Mouse (Mus musculus) heart, embryonic 13.5 days (tissue): ENCODE results near the gene Oprm1. TPM values are rescaled to one million over a fixed set of nuclear protein-coding genes. Genes with fewer than 3 reads are reported as not detected.
"Not testable (repeated sequence)": the region's sequence is repeated elsewhere in the genome, so short reads cannot be mapped to it uniquely, and the experiment has no call there.

Experiments
- ATAC-seq: fragments of 200-750 bp; cut with Nextera tagmentation; 2 replicates; pipeline ENCODE4 v1.8.0; 2017; ENCODE audit warnings: moderate TSS enrichment; ENCODE audit not compliant: insufficient number of reproducible peaks, low FRiP score, low TSS enrichment; ENCODE audit errors: extremely low read depth
- H3K27ac ChIP-seq: fragments of 300-500 bp; sonication (generic); replicated peaks from 2 replicates; pipeline ENCODE4 v1.5.1; 2015; ENCODE audit warnings: moderate library complexity, mild to moderate bottlenecking, inconsistent platforms
- H3K27me3 ChIP-seq: fragments of 300-500 bp; sonication (generic); replicated peaks from 2 replicates; pipeline ENCODE4 v1.6.1; 2015; ENCODE audit warnings: mild to moderate bottlenecking, inconsistent platforms
- H3K36me3 ChIP-seq: fragments of 300-500 bp; sonication (generic); 2 replicates; pipeline ENCODE4 v1.6.1; 2015; ENCODE audit warnings: mild to moderate bottlenecking, inconsistent platforms
- H3K4me1 ChIP-seq: fragments of 300-500 bp; sonication (generic); 2 replicates; pipeline ENCODE4 v1.6.1; 2015; ENCODE audit warnings: inconsistent platforms
- H3K4me2 ChIP-seq: fragments of 300-500 bp; sonication (generic); 2 replicates; pipeline ENCODE4 v1.6.1; 2015; ENCODE audit warnings: inconsistent platforms, mild to moderate bottlenecking, moderate library complexity
- H3K4me3 ChIP-seq: fragments of 300-500 bp; sonication (generic); 2 replicates; pipeline ENCODE4 v1.5.1; 2015; ENCODE audit warnings: moderate library complexity, mild to moderate bottlenecking, inconsistent platforms
- H3K9ac ChIP-seq: fragments of 300-500 bp; sonication (generic); 2 replicates; pipeline ENCODE4 v1.6.1; 2015; ENCODE audit warnings: inconsistent platforms, mild to moderate bottlenecking, moderate library complexity
- H3K9me3 ChIP-seq: fragments of 300-500 bp; sonication (generic); 2 replicates; pipeline ENCODE4 v1.6.1; 2016; ENCODE audit warnings: inconsistent platforms
- WGBS: fragments of 180-500 bp; shearing (Covaris S2); methylation state at CpG from one replicate; pipeline ENCODE4 v1.1.7; 2015; ENCODE audit warnings: mixed read lengths; 5-methylcytosine and 5-hydroxymethylcytosine counted together
- polyA plus RNA-seq: library from polyadenylated mRNA; unstranded; fragments of >200 nt; fragmentation: Nextera tagmentation; extraction: Ambion mirVana; gene quantifications from 2 replicates; pipeline ENCODE4 v1.2.1, GENCODE M21; 2015

Oprm1 gene
- polyA plus RNA-seq, 1 experiment from 2014 or later: not detected

DNA sequence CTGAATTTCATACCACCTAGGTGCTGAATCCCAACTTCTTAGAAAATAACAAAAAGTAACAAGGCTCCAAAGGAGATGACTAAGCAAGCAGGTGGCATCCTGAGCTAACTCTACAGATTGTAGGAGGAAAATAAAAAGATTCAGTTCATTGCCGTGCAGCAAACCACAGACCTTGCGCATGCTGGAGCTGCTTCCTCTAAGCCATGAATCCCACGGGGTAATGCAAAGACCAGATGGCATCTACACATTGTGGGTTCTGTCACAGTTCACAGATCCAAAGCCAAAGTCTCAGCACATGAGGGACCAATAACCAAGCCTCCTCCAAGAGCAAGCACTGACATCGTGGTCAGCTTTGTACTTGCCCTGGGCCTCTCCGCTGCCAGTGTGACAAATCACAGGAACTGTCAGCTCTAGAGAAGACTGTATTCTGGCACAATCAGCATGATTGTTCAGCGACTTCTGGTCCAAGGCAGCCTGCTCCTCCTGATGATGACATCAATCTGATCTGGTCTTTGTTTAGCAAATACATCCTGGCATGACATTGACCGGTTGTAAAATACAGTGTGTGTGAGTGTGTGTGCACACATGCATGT is 90.0 kb downstream of the Oprm1 start:
- H3K27me3 ChIP-seq: no peaks in the 10 kb centered on the region
- no peak overlapping the region for H3K4me2 ChIP-seq
- H3K4me1 ChIP-seq: 0 out of 2 replicates have a peak, but pooled peaks cover 6% of the 10 kb centered on the region
- no peak overlapping the region for H3K27ac ChIP-seq
- no peaks in the 10 kb centered on the region for H3K36me3 ChIP-seq
- no peak for ATAC-seq
- no peaks in the 10 kb centered on the region for H3K9me3 ChIP-seq
- 44% methylated on average over 7 of the region's 7 CpGs for WGBS
- no peak overlapping the region for H3K9ac ChIP-seq
- no peak overlapping the region for H3K4me3 ChIP-seq

DNA sequence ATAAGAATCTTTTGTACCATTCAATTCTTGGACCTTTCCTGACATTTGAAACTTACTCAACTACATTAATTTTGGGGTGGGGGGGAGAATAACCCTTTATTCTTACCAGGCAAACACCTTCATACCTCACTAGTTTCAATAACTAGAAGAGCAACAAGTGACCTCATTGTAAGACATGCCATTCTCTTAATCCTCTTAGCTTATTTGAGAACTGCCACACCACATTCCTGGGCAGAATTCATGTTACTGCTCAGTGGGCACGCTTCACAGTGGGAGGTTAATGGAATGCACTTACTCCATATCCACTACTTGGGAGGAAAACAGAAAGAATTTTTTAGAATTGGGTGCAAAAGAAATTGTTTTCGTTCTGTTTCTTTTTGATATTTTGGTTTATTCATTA is 90.5 kb downstream of the Oprm1 start:
- H3K36me3 ChIP-seq: no peaks in the 10 kb centered on the region
- H3K27ac ChIP-seq: no peak overlapping the region
- H3K9ac ChIP-seq: no peak overlapping the region
- no peaks in the 10 kb centered on the region for H3K27me3 ChIP-seq
- ATAC-seq: no peak
- H3K4me1 ChIP-seq: 0 out of 2 replicates have a peak, but pooled peaks cover 6% of the 10 kb centered on the region
- H3K4me2 ChIP-seq: no peak overlapping the region
- 62% methylated on average over 2 of the region's 2 CpGs for WGBS
- H3K9me3 ChIP-seq: no peaks in the 10 kb centered on the region
- no peak overlapping the region for H3K4me3 ChIP-seq

DNA sequence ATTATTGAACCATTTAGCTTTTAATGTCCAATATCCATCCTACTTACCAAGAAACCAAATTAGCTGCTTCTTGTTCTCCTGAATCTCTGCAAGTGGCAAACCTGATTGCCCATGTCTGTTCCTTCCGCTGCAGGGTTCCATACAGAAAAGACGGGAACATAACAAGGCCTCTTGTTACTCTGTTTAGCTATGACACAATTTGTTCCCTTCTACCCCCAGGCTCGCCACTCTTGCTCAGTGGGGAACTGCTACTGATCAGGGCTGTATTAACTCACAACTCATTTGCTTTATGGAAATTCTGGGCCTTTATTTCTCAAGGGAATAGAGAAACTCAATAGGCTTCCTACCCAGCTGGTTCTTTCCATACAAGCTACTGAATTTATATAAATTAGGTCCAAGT is 97.5 kb downstream of the Oprm1 start:
- Histone ChIP-seq H3K36me3 (no peaks in the 10 kb centered on the region), H3K4me1 (no peaks in the 10 kb centered on the region), H3K27me3 (no peaks in the 10 kb centered on the region), H3K27ac (no peak overlapping the region), H3K9ac (no peak overlapping the region), H3K4me3 (no peak overlapping the region), H3K9me3 (no peaks in the 10 kb centered on the region), H3K4me2 (no peak overlapping the region)
- ATAC-seq: no peak
- WGBS: 72% methylated on average over 3 of the region's 3 CpGs

DNA sequence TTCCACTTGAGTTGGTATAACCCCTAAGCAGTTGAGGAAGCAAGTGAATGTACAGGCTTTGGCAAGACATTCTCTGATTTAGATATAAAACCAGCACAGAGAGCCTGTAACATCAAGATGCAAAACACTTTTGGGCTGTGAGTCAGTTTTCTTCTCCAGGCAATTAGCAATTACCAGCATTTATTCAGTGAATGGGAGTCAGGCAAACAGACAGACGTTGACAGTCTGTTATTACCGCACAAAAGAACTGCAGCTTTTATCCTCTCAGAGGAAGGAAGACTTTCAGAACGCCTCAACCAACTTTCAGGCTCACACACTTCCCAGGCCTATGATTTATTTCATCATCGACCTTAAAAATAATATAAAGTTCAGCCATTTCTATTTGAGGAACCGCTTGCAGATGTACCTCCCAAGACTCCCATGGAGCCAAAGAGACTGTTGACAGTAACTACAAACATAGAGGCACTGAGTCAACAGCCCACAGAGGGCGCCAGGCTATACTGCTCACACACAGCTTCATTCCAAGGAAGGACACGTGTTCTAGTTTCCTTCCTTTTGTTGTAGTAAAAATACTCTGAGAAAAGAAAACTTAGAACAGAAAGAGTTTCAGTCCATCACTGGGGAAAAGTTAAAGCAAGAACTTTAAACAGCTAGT is 113.2 kb downstream of the Oprm1 start:
- Histone ChIP-seq H3K27ac (no peak overlapping the region), H3K27me3 (no peaks in the 10 kb centered on the region), H3K4me1 (no peaks in the 10 kb centered on the region), H3K9ac (no peak overlapping the region), H3K36me3 (no peaks in the 10 kb centered on the region), H3K4me3 (no peak overlapping the region), H3K9me3 (peaks cover 22% of the 10 kb centered on the region), H3K4me2 (no peak overlapping the region)
- ATAC-seq: no peak
- WGBS: 76% methylated on average over 7 of the region's 7 CpGs

DNA sequence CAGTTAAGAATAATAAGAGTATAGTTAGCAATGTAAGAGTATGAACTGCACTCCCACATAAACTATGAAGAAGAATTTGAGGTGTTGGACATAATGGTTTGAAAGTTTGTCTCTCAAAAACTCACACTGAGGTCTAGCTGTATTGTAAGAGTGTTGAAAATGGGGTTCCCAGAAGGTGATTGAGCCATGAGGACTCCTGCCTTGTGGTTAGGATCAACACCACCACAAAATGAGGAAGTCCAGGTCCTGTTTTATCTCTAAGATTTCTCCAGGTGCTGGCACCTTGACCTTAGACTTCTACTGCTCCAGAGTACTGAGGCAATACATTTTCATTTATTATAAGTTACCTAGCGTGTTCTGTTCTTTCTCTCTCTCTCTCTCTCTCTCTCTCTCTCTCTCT is 115.6 kb downstream of the Oprm1 start:
- no peak overlapping the region for H3K4me3 ChIP-seq
- no peaks in the 10 kb centered on the region for H3K36me3 ChIP-seq
- no peak overlapping the region for H3K4me2 ChIP-seq
- H3K9me3 ChIP-seq: peaks cover 16% of the 10 kb centered on the region
- ATAC-seq: no peak
- H3K27me3 ChIP-seq: no peaks in the 10 kb centered on the region
- WGBS: 89% methylated on average over 1 of the region's 1 CpGs
- no peaks in the 10 kb centered on the region for H3K4me1 ChIP-seq
- no peak overlapping the region for H3K9ac ChIP-seq
- H3K27ac ChIP-seq: no peak overlapping the region

DNA sequence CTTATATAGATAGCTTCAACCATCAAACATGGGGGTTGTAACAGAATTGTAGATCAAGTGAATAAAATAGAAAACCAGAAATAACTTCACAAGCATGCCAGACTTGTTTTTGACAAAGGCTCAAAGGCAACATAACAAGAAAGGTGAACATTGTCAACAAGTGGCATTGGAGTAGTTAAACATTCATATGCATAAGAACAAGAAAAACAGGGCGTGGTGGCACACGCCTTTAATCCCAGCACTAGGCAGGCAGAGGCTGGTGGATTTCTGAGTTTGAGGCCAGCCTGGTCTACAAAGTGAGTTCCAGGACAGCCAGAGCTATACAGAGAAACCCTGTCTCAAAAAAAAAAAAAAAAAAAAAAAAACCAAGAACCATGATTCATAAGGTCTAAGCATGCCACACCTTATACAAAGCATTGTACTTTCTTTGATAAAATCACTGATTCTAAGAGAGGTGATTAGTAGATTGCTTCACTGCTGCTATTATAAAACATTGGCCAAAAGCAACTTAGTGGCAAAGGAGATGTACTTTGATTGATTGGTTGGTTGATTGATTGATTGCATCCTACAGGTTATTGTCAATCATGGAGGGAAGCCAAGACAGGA is 120.1 kb downstream of the Oprm1 start:
- WGBS: 75% methylated on average over 2 of the region's 2 CpGs
- H3K9me3 ChIP-seq: peaks cover 8% of the 10 kb centered on the region; the same call in 1 of the 2 replicates
- no peak overlapping the region for H3K4me2 ChIP-seq
- no peaks in the 10 kb centered on the region for H3K36me3 ChIP-seq
- no peaks in the 10 kb centered on the region for H3K4me1 ChIP-seq
- H3K4me3 ChIP-seq: no peak overlapping the region
- H3K9ac ChIP-seq: no peak overlapping the region
- H3K27me3 ChIP-seq: no peaks in the 10 kb centered on the region
- ATAC-seq: no peak
- H3K27ac ChIP-seq: no peak overlapping the region

DNA sequence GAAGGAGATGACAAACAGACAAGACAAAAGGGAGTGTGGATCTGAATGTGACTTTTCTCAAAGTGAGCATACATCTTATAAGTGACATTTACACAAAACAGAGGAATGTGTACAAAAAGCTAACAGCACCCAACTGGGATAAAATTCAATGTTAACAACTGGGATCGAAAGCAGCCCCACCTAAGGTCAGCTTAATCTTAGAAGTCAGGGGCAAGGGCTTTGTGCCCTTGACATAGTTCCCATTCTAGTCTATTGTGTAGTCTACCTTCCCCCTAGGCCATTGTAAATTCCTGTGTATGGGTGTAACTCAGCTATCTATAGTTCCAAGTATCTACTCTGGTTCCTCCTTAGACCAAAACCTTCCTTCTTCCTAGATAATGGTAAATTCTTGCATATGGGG is 123.7 kb downstream of the Oprm1 start:
- WGBS: 74% methylated on average over 1 of the region's 1 CpGs
- not testable (repeated sequence) for H3K4me3 ChIP-seq, H3K9ac ChIP-seq, H3K9me3 ChIP-seq, H3K27ac ChIP-seq, H3K27me3 ChIP-seq, H3K4me1 ChIP-seq, H3K4me2 ChIP-seq, H3K36me3 ChIP-seq, ATAC-seq

DNA sequence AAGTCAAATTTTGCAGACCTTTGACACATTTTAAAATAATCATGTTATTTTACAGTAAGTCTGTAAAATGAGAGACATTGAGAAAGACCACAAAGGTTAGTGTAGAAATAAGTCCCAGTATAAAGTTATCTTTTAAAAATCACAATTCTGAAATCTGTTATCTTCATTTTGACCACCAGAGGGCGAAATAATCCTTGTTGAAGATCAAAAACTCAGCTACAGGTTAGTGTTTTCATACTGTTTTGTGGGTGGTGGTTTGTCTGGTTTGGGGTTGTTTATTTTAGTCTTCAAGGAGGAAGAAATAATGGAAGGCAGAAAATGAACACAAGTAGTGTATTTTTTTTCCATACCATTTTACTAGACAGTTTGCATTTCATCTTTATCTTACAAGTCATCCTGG is 127.2 kb downstream of the Oprm1 start:
- Histone ChIP-seq H3K9me3 (peaks cover 8% of the 10 kb centered on the region; the same call in 1 of the 2 replicates), H3K36me3 (no peaks in the 10 kb centered on the region), H3K27ac (no peak overlapping the region), H3K4me1 (no peaks in the 10 kb centered on the region), H3K4me3 (no peak overlapping the region), H3K27me3 (no peaks in the 10 kb centered on the region), H3K4me2 (no peak overlapping the region), H3K9ac (no peak overlapping the region)
- 0% methylated on average over 1 of the region's 1 CpGs for WGBS
- no peak for ATAC-seq

DNA sequence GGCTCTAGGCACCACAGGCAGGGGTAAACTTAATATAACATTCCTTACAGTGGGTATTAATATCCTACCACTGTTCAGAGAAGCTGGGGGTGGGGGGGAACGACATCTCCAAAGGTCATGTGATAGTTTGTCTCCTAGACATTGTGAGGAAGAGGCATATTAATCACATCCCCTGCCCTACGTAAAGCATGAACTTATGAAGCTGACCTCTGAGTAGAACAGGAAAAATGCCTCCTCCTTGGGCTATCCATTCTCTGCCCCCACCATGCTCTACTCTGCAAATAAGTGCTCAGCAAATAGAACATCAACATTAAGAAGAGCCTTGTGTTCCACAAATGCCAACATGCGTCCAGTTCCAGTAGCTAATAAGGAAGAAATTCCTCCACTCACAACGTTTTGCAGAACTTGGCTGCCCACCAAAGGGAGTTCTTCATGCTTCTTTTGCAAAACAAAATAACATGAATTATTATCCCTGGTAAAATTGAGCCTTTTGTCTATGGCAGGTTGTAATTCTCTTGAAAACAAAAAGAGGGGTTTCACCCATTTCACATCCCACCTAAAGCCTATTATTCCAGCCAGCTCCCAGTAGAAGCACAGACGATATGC is 131.4 kb downstream of the Oprm1 start:
- WGBS: 61% methylated on average over 5 of the region's 5 CpGs
- Histone ChIP-seq H3K9ac (no peak overlapping the region), H3K4me3 (no peak overlapping the region), H3K4me2 (no peak overlapping the region), H3K9me3 (no peaks in the 10 kb centered on the region), H3K27ac (no peak overlapping the region), H3K27me3 (no peaks in the 10 kb centered on the region), H3K4me1 (no peaks in the 10 kb centered on the region), H3K36me3 (no peaks in the 10 kb centered on the region)
- ATAC-seq: no peak

DNA sequence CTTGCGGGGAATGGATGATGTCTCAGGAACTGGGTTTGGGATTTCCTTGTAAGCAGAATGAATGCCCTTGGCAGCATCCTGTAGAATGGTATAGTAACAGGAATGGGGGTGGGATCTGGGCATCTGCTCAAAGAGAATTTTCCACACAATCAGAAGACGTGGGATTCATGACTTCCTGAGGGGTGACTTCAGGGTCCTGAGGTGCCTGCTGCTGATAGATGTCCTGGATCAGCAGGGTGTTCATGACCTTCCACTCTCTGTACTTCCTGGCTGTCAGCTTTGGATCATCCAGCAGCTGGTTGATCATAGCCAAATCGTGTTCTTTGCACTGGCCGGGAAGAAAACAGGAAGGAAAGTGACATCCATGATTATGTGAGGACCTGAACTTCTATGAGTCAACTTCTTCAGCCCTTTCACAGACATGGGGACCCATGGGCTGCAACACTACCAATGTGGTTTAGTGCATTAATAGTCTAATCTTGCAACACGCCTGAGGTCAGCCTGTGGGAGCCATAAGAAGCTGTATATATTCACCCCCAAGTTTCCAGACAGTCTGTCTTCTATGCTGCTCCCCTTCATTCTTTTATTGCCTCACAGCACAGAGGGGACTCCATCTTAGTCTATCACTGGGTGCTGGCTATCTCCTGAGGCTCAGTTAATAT is 132.2 kb downstream of the Oprm1 start:
- H3K4me2 ChIP-seq: no peak overlapping the region
- H3K36me3 ChIP-seq: no peaks in the 10 kb centered on the region
- 62% methylated on average over 5 of the region's 5 CpGs for WGBS
- no peaks in the 10 kb centered on the region for H3K4me1 ChIP-seq
- H3K9ac ChIP-seq: no peak overlapping the region
- no peak for ATAC-seq
- no peaks in the 10 kb centered on the region for H3K9me3 ChIP-seq
- no peaks in the 10 kb centered on the region for H3K27me3 ChIP-seq
- H3K27ac ChIP-seq: no peak overlapping the region
- no peak overlapping the region for H3K4me3 ChIP-seq

DNA sequence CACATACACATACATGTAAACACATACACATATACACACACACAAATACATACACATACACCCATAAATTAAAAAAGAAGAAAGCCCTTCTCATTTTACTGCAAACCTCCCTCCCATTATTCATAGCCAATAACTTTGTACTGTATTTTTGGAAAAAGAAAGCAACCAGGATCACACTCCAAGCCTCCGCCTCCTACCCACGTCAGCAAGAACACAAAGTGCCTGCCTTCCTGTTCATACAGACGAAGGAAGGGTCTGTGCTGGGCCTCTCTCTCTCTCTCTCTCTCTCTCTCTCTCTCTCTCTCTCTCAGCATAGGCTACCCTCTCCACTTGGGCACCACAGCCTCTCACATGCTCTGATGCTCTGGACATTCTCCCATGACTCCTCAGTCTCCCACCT is 137.5 kb downstream of the Oprm1 start:
- no peaks in the 10 kb centered on the region for H3K36me3 ChIP-seq
- no peaks in the 10 kb centered on the region for H3K27me3 ChIP-seq
- no peak overlapping the region for H3K27ac ChIP-seq
- no peak overlapping the region for H3K4me3 ChIP-seq
- H3K4me2 ChIP-seq: no peak overlapping the region
- H3K9me3 ChIP-seq: no peaks in the 10 kb centered on the region
- WGBS: 71% methylated on average over 3 of the region's 3 CpGs
- no peak overlapping the region for H3K9ac ChIP-seq
- no peaks in the 10 kb centered on the region for H3K4me1 ChIP-seq
- no peak for ATAC-seq
